Mouse (Mus musculus) heart, embryonic 12.5 days (tissue): ENCODE measurements at regions not wholly inside any gene's neighbourhood (a gene's known extent, or its start where the extent isn't known, plus 50 kb on each side); places are given as distances from the start of the nearest gene placed in this dataset.

ENCODE experiments used
- ATAC-seq: fragments of 200-750 bp; cut with Nextera tagmentation; 2 replicates; pipeline ENCODE4 v1.8.0; 2017; ENCODE audit warnings: moderate TSS enrichment, moderate library complexity; ENCODE audit not compliant: insufficient number of reproducible peaks, low FRiP score
- H3K27ac ChIP-seq: fragments of 300-500 bp; sonication (generic); 2 replicates; pipeline ENCODE4 v1.5.1; 2016; ENCODE audit warnings: mild to moderate bottlenecking, moderate library complexity; ENCODE audit not compliant: poor library complexity, severe bottlenecking
- H3K27me3 ChIP-seq: fragments of 300-500 bp; sonication (generic); replicated peaks from 2 replicates; pipeline ENCODE4 v1.6.1; 2016; ENCODE audit warnings: mild to moderate bottlenecking, moderate library complexity
- H3K36me3 ChIP-seq: fragments of 300-500 bp; sonication (generic); 2 replicates; pipeline ENCODE4 v1.6.1; 2016; ENCODE audit warnings: mild to moderate bottlenecking, moderate library complexity
- H3K4me1 ChIP-seq: fragments of 300-500 bp; sonication (generic); replicated peaks from 2 replicates; pipeline ENCODE4 v1.6.1; 2016; ENCODE audit warnings: mild to moderate bottlenecking
- H3K4me2 ChIP-seq: fragments of 300-500 bp; sonication (generic); 2 replicates; pipeline ENCODE4 v1.6.1; 2016; ENCODE audit warnings: mild to moderate bottlenecking, moderate library complexity
- H3K4me3 ChIP-seq: fragments of 300-500 bp; sonication (generic); 2 replicates; pipeline ENCODE4 v1.5.1; 2016; ENCODE audit warnings: mild to moderate bottlenecking
- H3K9ac ChIP-seq: fragments of 300-500 bp; sonication (generic); 2 replicates; pipeline ENCODE4 v1.6.1; 2016; ENCODE audit warnings: mild to moderate bottlenecking, moderate library complexity
- H3K9me3 ChIP-seq: fragments of 300-500 bp; sonication (generic); replicated peaks from 2 replicates; pipeline ENCODE4 v1.6.1; 2016; ENCODE audit warnings: mild to moderate bottlenecking, moderate library complexity
- whole genome bisulfite sequencing: fragments of 180-500 bp; shearing (Covaris S2); methylation state at CpG from one replicate; pipeline ENCODE4 v1.1.7; 2016; 5-methylcytosine and 5-hydroxymethylcytosine counted together

DNA sequence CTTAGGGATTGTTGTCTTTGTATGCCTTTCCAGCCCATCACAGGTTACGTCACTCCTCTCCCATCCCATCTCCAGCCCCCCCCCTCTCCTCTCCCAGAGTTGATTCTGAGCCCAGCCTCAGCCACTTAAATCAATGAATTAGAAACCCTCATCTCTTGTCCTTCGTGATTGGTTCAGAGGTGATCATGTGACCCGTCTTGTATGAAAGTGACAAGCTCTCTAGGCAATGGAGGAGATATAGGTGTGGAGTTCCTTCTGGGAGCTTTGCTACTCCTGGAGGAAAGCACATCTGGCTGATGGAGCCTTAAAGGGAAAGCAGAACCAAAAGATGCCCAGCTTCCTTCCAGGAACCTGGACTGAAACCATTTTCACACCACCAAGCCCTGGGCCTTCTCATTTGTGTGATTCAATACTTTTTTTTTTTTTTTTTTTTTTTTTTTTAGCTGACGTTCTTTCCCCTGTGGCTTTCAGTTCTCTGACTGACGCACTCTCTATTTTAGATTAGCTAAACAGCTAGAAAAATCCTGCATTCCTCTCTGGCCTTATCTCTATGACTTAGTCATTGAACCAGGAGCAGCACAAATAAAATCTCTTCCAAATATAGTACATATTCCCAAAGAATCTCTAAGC is 63.4 kb upstream of the Tlk1 start:
- WGBS: 72% methylated on average over 5 of the region's 5 CpGs
- H3K27ac ChIP-seq: no peak overlapping the region

GRCm38 (mm10) chr2:70886831-70887230 is 61.3 kb upstream of the Tlk1 start:
- H3K4me2 ChIP-seq: no peak overlapping the region
- no peaks in the 10 kb centered on the region for H3K36me3 ChIP-seq
- 0 out of 2 replicates have a peak, but pooled peaks cover 3% of the 10 kb centered on the region for H3K4me1 ChIP-seq
- no peak overlapping the region for H3K9ac ChIP-seq
- no peak overlapping the region for H3K27ac ChIP-seq
- H3K9me3 ChIP-seq: 0 out of 2 replicates have a peak, but pooled peaks cover 6% of the 10 kb centered on the region
- no peaks in the 10 kb centered on the region for H3K27me3 ChIP-seq
- H3K4me3 ChIP-seq: no peak overlapping the region
- no peak for ATAC-seq
- 89% methylated on average over 7 of the region's 7 CpGs for WGBS

More for the DNA sequence above, 63.4 kb upstream of the Tlk1 start:
- H3K4me3 ChIP-seq: no peak overlapping the region
- H3K9ac ChIP-seq: no peak overlapping the region
- no peaks in the 10 kb centered on the region for H3K27me3 ChIP-seq
- H3K4me1 ChIP-seq: 0 out of 2 replicates have a peak, but pooled peaks cover 3% of the 10 kb centered on the region
- 0 out of 2 replicates have a peak, but pooled peaks cover 6% of the 10 kb centered on the region for H3K9me3 ChIP-seq
- no peaks in the 10 kb centered on the region for H3K36me3 ChIP-seq
- no peak for ATAC-seq
- no peak overlapping the region for H3K4me2 ChIP-seq

DNA sequence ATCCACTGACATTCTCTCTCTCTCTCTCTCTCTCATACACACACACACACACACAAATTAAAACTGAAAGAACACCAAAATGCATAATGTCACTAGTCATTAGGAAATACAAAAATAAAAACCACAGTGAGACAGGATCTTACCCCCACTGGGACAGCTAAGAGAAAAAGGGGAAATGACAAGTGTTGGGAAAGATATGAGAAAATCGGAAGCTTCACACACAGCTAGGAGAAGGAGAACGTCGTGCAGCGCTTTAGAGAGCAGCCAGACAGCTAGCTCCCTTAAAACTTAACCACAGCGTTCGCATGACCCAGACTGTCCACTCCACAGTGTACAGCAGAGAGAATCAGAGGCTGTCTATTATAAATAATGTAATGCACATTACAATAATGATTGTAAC is 60.1 kb upstream of the Tlk1 start:
- WGBS: 72% methylated on average over 6 of the region's 6 CpGs
- H3K4me1 ChIP-seq: 0 out of 2 replicates have a peak, but pooled peaks cover 3% of the 10 kb centered on the region
- H3K4me3 ChIP-seq: no peak overlapping the region

DNA sequence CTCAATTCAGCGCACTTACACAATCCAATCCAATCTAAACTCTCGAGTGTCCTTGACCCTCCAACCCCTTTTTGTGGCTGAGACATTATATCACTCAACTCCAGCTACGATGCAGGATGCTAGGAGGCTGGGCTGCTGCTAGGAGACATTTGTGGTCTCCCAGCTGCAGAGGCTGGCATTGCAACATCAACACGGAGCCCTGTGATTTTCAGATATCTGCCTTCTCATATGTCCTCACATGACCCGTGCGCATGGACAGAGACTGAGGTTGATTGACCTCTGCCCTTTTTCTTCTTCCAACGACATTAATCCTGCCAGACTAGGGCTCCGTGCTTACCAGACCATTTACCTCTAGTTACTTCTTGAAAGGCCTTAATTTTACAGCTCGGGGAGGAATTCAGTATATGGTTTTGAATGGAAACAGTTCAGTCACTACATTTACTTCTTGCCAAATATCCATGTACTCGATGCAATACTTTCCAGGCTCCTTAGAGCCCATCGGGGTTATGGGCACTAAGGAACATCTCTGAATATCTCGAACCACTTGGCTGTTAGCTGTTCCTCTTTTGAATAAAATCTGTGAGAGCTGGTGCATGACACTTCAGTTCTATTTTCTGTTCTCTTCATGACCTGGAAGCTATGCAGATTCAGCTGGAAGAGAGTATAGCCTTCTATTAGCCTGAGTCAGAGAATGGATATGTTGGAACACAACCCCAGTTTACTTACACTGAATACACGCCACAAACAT is 52.0 kb upstream of the Tlk1 start:
- no peaks in the 10 kb centered on the region for H3K4me1 ChIP-seq
- no peak overlapping the region for H3K4me2 ChIP-seq
- 82% methylated on average over 13 of the region's 13 CpGs for WGBS
- ATAC-seq: no peak
- H3K27ac ChIP-seq: no peak overlapping the region
- no peaks in the 10 kb centered on the region; the same call in 1 of the 2 replicates for H3K9me3 ChIP-seq
- no peaks in the 10 kb centered on the region for H3K36me3 ChIP-seq
- H3K27me3 ChIP-seq: no peaks in the 10 kb centered on the region
- H3K4me3 ChIP-seq: no peak overlapping the region
- H3K9ac ChIP-seq: no peak overlapping the region

More for the DNA sequence above, 60.1 kb upstream of the Tlk1 start:
- no peak for ATAC-seq
- Histone ChIP-seq H3K36me3 (no peaks in the 10 kb centered on the region), H3K9ac (no peak overlapping the region), H3K27me3 (no peaks in the 10 kb centered on the region), H3K9me3 (0 out of 2 replicates have a peak, but pooled peaks cover 6% of the 10 kb centered on the region), H3K4me2 (no peak overlapping the region), H3K27ac (no peak overlapping the region)

GRCm38 (mm10) chr2:70876251-70876650 is 50.7 kb upstream of the Tlk1 start:
- H3K4me1 ChIP-seq: peaks cover 4% of the 10 kb centered on the region; the same call in 1 of the 2 replicates
- no peak for ATAC-seq
- no peak overlapping the region for H3K4me3 ChIP-seq
- no peaks in the 10 kb centered on the region for H3K36me3 ChIP-seq
- no peak overlapping the region for H3K4me2 ChIP-seq
- no peak overlapping the region for H3K9ac ChIP-seq
- H3K27me3 ChIP-seq: no peaks in the 10 kb centered on the region
- H3K9me3 ChIP-seq: no peaks in the 10 kb centered on the region; the same call in 1 of the 2 replicates
- no peak overlapping the region for H3K27ac ChIP-seq
- 76% methylated on average over 5 of the region's 5 CpGs for WGBS
